Mouse (Mus musculus): ENCODE data around the gene Fndc3b. TPM values are rescaled to one million over a fixed set of nuclear protein-coding genes. Genes with fewer than 3 reads are reported as not detected.

The Fndc3b gene
- polyA plus RNA-seq, 1 experiment from 2014 or later, result 4.7 TPM

DNA sequence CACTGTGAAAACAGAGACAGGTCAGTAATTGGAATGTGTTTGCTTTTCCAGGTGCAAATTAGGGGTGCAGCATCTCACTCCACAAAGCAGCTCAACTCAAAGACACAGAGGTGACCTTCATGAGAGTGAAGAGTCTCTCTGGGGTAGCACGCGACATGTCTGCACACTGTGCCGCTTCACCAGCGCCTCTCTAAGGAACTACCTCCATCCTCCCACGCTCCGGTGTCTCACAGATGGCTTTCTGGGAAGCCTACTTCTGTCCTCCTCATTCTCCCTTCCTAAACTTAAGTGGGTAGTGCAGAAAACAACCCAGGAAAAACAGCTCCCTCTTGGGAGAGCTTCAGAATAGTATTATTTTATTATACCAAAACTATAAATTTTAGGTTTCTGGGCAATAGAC, 12.4 kb downstream of the Fndc3b start:
- no peaks in the 10 kb centered on the region for H3K27me3 ChIP-seq (replicated peaks; ENCODE audit: control insufficient read depth, insufficient read depth, low read length)
- H3K4me1 ChIP-seq (ENCODE audit: control insufficient read depth, insufficient read depth, low read length), result no peaks in the 10 kb centered on the region
- no peak overlapping the region for H3K9ac ChIP-seq (ENCODE audit: low read length)
- 96% methylated on average over 6 of the region's 6 CpGs for WGBS
- DNase-seq (ENCODE audit: low spot score), result no peak
- H3K27ac ChIP-seq (ENCODE audit: low read depth, low read length), result no peak overlapping the region
- H3K9me3 ChIP-seq (replicated peaks; ENCODE audit: control insufficient read depth, low read length), result no peaks in the 10 kb centered on the region
- ATAC-seq, result no peak
- H3K4me2 ChIP-seq (ENCODE audit: low read length), result no peak overlapping the region
- H3K4me3 ChIP-seq (ENCODE audit: low read depth, low read length), result no peak overlapping the region
- no peaks in the 10 kb centered on the region for H3K36me3 ChIP-seq (ENCODE audit: control insufficient read depth, insufficient read depth, low read length)

- H3K9me3 ChIP-seq (replicated peaks; ENCODE audit: control insufficient read depth, low read length), result no peaks in the 10 kb centered on the region
- WGBS, result 88% methylated on average over 5 of the region's 5 CpGs
Measured at GRCm38 (mm10) chr3:27696449-27696797, 14.7 kb downstream of the Fndc3b start.

GRCm38 (mm10) chr3:27695612-27696448, 15.3 kb downstream of the Fndc3b start:
- no peak for ATAC-seq
- WGBS, result 74% methylated on average over 16 of the region's 16 CpGs
- Histone ChIP-seq H3K36me3 (ENCODE audit: control insufficient read depth, insufficient read depth, low read length) (no peaks in the 10 kb centered on the region), H3K9me3 (replicated peaks; ENCODE audit: control insufficient read depth, low read length) (no peaks in the 10 kb centered on the region), H3K4me1 (ENCODE audit: control insufficient read depth, insufficient read depth, low read length) (no peaks in the 10 kb centered on the region), H3K4me3 (ENCODE audit: low read depth, low read length) (no peak overlapping the region), H3K4me2 (ENCODE audit: low read length) (no peak overlapping the region), H3K27me3 (replicated peaks; ENCODE audit: control insufficient read depth, insufficient read depth, low read length) (no peaks in the 10 kb centered on the region), H3K27ac (ENCODE audit: low read depth, low read length) (no peak overlapping the region), H3K9ac (ENCODE audit: low read length) (no peak overlapping the region)
- DNase-seq (ENCODE audit: low spot score), result no peak

More at GRCm38 (mm10) chr3:27696449-27696797, 14.7 kb downstream of the Fndc3b start:
- Histone ChIP-seq H3K4me3 (ENCODE audit: low read depth, low read length) (no peak overlapping the region), H3K27ac (ENCODE audit: low read depth, low read length) (no peak overlapping the region), H3K4me2 (ENCODE audit: low read length) (no peak overlapping the region), H3K9ac (ENCODE audit: low read length) (no peak overlapping the region), H3K4me1 (ENCODE audit: control insufficient read depth, insufficient read depth, low read length) (no peaks in the 10 kb centered on the region), H3K27me3 (replicated peaks; ENCODE audit: control insufficient read depth, insufficient read depth, low read length) (no peaks in the 10 kb centered on the region), H3K36me3 (ENCODE audit: control insufficient read depth, insufficient read depth, low read length) (no peaks in the 10 kb centered on the region)
- no peak for ATAC-seq
- no peak for DNase-seq (ENCODE audit: low spot score)

GRCm38 (mm10) chr3:27694586-27694985, 16.5 kb downstream of the Fndc3b start:
- Histone ChIP-seq H3K9ac (ENCODE audit: low read length) (no peak overlapping the region), H3K4me1 (ENCODE audit: control insufficient read depth, insufficient read depth, low read length) (no peaks in the 10 kb centered on the region; the same call in 1 of the 2 replicates), H3K27ac (ENCODE audit: low read depth, low read length) (no peak overlapping the region), H3K4me3 (ENCODE audit: low read depth, low read length) (no peak overlapping the region), H3K36me3 (ENCODE audit: control insufficient read depth, insufficient read depth, low read length) (no peaks in the 10 kb centered on the region), H3K9me3 (replicated peaks; ENCODE audit: control insufficient read depth, low read length) (no peaks in the 10 kb centered on the region), H3K4me2 (ENCODE audit: low read length) (no peak overlapping the region), H3K27me3 (replicated peaks; ENCODE audit: control insufficient read depth, insufficient read depth, low read length) (no peaks in the 10 kb centered on the region)
- no peak for DNase-seq (ENCODE audit: low spot score)
- 86% methylated on average over 10 of the region's 10 CpGs for WGBS
- ATAC-seq, result no peak

DNA sequence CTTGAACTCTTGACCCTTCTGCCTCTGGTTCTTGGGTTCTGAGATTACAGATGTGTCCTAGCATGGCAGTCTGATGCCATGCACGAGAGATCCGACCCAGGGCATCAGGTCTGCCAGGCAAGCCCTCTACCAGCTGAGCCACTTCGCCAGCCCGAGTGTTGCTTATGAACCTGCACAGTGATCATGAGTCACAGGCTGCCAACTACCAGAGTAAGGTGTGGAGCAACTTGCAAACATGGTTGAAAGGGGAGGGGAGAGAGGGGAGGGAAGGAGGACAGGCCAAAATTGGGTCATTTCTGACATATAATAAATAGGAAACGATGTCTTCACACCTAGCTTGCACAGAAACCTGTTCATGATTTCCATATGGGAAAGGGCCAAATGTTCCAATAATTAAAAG, 17.0 kb downstream of the Fndc3b start:
- Histone ChIP-seq H3K36me3 (ENCODE audit: control insufficient read depth, insufficient read depth, low read length) (no peaks in the 10 kb centered on the region), H3K9ac (ENCODE audit: low read length) (no peak overlapping the region), H3K4me2 (ENCODE audit: low read length) (no peak overlapping the region), H3K27ac (ENCODE audit: low read depth, low read length) (no peak overlapping the region), H3K9me3 (replicated peaks; ENCODE audit: control insufficient read depth, low read length) (no peaks in the 10 kb centered on the region), H3K4me3 (ENCODE audit: low read depth, low read length) (no peak overlapping the region), H3K27me3 (replicated peaks; ENCODE audit: control insufficient read depth, insufficient read depth, low read length) (no peaks in the 10 kb centered on the region), H3K4me1 (ENCODE audit: control insufficient read depth, insufficient read depth, low read length) (no peaks in the 10 kb centered on the region; the same call in 1 of the 2 replicates)
- ATAC-seq (no peak), DNase-seq (ENCODE audit: low spot score) (no peak)
- WGBS, result 89% methylated on average over 5 of the region's 5 CpGs

GRCm38 (mm10) chr3:27691486-27692160, 19.5 kb downstream of the Fndc3b start:
- no peak overlapping the region for H3K4me3 ChIP-seq (ENCODE audit: low read depth, low read length)
- 91% methylated on average over 9 of the region's 9 CpGs for WGBS
- H3K4me2 ChIP-seq (ENCODE audit: low read length), result no peak overlapping the region
- ATAC-seq (no peak), DNase-seq (ENCODE audit: low spot score) (no peak)
- H3K27ac ChIP-seq (ENCODE audit: low read depth, low read length), result no peak overlapping the region
- no peaks in the 10 kb centered on the region for H3K27me3 ChIP-seq (replicated peaks; ENCODE audit: control insufficient read depth, insufficient read depth, low read length)
- no peaks in the 10 kb centered on the region; the same call in 1 of the 2 replicates for H3K4me1 ChIP-seq (ENCODE audit: control insufficient read depth, insufficient read depth, low read length)
- no peak overlapping the region for H3K9ac ChIP-seq (ENCODE audit: low read length)
- H3K36me3 ChIP-seq (ENCODE audit: control insufficient read depth, insufficient read depth, low read length), result no peaks in the 10 kb centered on the region
- no peaks in the 10 kb centered on the region for H3K9me3 ChIP-seq (replicated peaks; ENCODE audit: control insufficient read depth, low read length)

DNA sequence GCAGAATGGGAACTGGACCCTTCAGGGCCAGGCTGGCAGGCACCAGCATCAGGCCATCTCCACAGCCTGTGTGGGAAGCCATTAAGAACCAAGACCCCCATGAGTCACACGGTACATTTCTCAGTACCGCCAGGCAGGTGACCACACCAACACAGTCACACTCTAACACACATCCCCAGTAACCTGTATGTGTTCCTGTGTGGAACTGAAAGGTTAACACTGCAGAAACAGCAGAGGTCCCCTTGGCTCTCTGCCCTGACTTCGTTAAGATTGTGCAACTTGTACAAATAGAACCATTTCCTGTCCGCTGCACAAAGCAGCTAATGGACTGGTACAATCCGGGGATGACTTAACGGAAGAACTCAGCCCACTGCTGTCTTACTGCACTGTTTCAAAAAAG, 21.1 kb downstream of the Fndc3b start:
- ATAC-seq, result peak; percentile 29; the same call in 1 of the 2 replicates
- H3K9me3 ChIP-seq (replicated peaks; ENCODE audit: control insufficient read depth, low read length), result no peaks in the 10 kb centered on the region
- 55% methylated on average over 6 of the region's 6 CpGs for WGBS
- no peaks in the 10 kb centered on the region for H3K27me3 ChIP-seq (replicated peaks; ENCODE audit: control insufficient read depth, insufficient read depth, low read length)
- H3K4me1 ChIP-seq (ENCODE audit: control insufficient read depth, insufficient read depth, low read length), result no peaks in the 10 kb centered on the region; the same call in 1 of the 2 replicates
- H3K4me2 ChIP-seq (ENCODE audit: low read length), result no peak overlapping the region
- no peaks in the 10 kb centered on the region for H3K36me3 ChIP-seq (ENCODE audit: control insufficient read depth, insufficient read depth, low read length)
- no peak overlapping the region for H3K27ac ChIP-seq (ENCODE audit: low read depth, low read length)
- no peak overlapping the region for H3K9ac ChIP-seq (ENCODE audit: low read length)
- H3K4me3 ChIP-seq (ENCODE audit: low read depth, low read length), result no peak overlapping the region
- DNase-seq (ENCODE audit: low spot score), result peak; percentile 50

DNA sequence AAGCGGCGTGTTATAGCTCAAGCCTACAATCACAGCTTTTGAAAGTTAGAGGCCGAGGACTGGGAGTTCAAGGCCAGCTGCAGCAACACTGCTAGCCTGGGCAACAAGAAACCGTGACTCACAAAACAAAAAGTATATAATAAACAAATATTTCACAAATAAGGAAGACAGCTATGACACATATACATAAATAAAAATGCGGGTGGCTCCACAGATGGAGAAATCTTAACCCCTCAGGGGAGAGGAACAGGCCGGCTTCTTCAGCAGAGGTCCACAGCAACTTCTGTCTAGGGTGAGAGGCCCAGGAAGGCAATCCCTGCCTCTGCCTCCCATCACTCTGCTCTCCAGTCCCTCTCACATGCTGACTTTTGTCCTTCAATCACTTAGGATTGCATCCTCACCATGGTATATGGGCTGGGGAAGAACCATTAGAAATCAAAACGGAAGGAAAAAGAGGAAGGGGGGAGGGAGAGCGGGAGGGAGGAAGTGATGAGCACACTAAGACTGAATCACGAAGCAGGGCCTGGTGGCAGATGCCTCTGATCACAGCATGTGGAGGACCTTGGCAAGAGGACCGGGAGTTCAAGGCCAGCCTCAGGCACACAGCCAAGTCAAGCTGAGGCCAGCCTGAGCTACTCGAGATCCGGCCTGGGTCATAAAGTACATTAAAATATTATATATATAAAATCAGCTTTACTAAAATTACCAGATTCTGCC, 21.8 kb downstream of the Fndc3b start:
- H3K4me1 ChIP-seq (ENCODE audit: control insufficient read depth, insufficient read depth, low read length), result no peaks in the 10 kb centered on the region; the same call in 1 of the 2 replicates
- H3K9ac ChIP-seq (ENCODE audit: low read length), result no peak overlapping the region
- no peaks in the 10 kb centered on the region for H3K9me3 ChIP-seq (replicated peaks; ENCODE audit: control insufficient read depth, low read length)
- no peak overlapping the region for H3K4me2 ChIP-seq (ENCODE audit: low read length)
- WGBS, result 78% methylated on average over 12 of the region's 12 CpGs
- ATAC-seq, result no peak
- H3K27ac ChIP-seq (ENCODE audit: low read depth, low read length), result no peak overlapping the region
- H3K4me3 ChIP-seq (ENCODE audit: low read depth, low read length), result no peak overlapping the region
- no peaks in the 10 kb centered on the region for H3K36me3 ChIP-seq (ENCODE audit: control insufficient read depth, insufficient read depth, low read length)
- H3K27me3 ChIP-seq (replicated peaks; ENCODE audit: control insufficient read depth, insufficient read depth, low read length), result no peaks in the 10 kb centered on the region
- no peak for DNase-seq (ENCODE audit: low spot score)
